Mouse (Mus musculus) myocyte (in vitro differentiated cells): ENCODE data around the gene Meis1. TPM values are rescaled to one million over a fixed set of nuclear protein-coding genes. Genes with fewer than 3 reads are reported as not detected.

Experiments
- H3K27me3 ChIP-seq: one replicate; pipeline ENCODE4 v1.6.1; 2011; ENCODE audit not compliant: control insufficient read depth, insufficient read depth, insufficient read length
- H3K36me3 ChIP-seq: one replicate; pipeline ENCODE4 v1.6.1; 2011; ENCODE audit not compliant: control insufficient read depth, insufficient read depth
- H3K4me2 ChIP-seq: one replicate; pipeline ENCODE4 v1.6.1; 2011; ENCODE audit warnings: low read depth, control low read depth
- H3K4me3 ChIP-seq: one replicate; pipeline ENCODE4 v1.5.1; 2011; ENCODE audit warnings: mild to moderate bottlenecking, control low read depth, moderate library complexity
- H3K79me2 ChIP-seq: one replicate; pipeline ENCODE4 v1.6.1; 2011; ENCODE audit not compliant: control insufficient read depth, insufficient read depth
- H3ac ChIP-seq: one replicate; pipeline ENCODE4 v1.6.1; 2011; ENCODE audit not compliant: control insufficient read depth, insufficient read length
- CEBPB ChIP-seq: IDR thresholded peaks from 2 replicates; pipeline ENCODE4 v1.6.1; 2011; ENCODE audit warnings: mild to moderate bottlenecking, moderate library complexity; ENCODE audit not compliant: poor library complexity, insufficient read depth, severe bottlenecking
- E2F4 ChIP-seq: IDR thresholded peaks from one replicate; pipeline ENCODE4 v1.6.1; 2011; ENCODE audit warnings: mild to moderate bottlenecking, control low read depth, moderate library complexity; ENCODE audit not compliant: insufficient read depth
- MAX ChIP-seq: IDR thresholded peaks from one replicate; pipeline ENCODE4 v1.6.1; 2011; ENCODE audit warnings: low read depth, mild to moderate bottlenecking, control low read depth
- MYOD1 ChIP-seq, 3 experiments: IDR thresholded peaks; one replicate each; pipeline ENCODE4 v1.6.1; 2011; ENCODE audit warnings: control low read depth in 2 of 3, low read depth in 2 of 3, mild to moderate bottlenecking in 2 of 3, moderate library complexity in 1 of 3; ENCODE audit not compliant: insufficient read length in 2 of 3, control insufficient read depth in 1 of 3
- MYOG ChIP-seq, 3 experiments: IDR thresholded peaks; one replicate each; pipeline ENCODE4 v1.6.1; 2011; ENCODE audit warnings: control low read depth in 2 of 3, low read depth in 2 of 3, mild to moderate bottlenecking in 2 of 3; ENCODE audit not compliant: insufficient read length in 2 of 3, control insufficient read depth in 1 of 3, insufficient read depth in 1 of 3
- POLR2A ChIP-seq: IDR thresholded peaks from one replicate; pipeline ENCODE4 v1.6.1; 2011; ENCODE audit warnings: low read depth, mild to moderate bottlenecking, control low read depth, moderate library complexity; ENCODE audit not compliant: insufficient read length
- POLR2AphosphoS2 ChIP-seq: IDR thresholded peaks from one replicate; pipeline ENCODE4 v1.6.1; 2011; ENCODE audit warnings: low read depth, control low read depth; ENCODE audit not compliant: insufficient read length
- REST ChIP-seq: IDR thresholded peaks from one replicate; pipeline ENCODE4 v1.6.1; 2011; ENCODE audit warnings: mild to moderate bottlenecking, control low read depth, moderate library complexity; ENCODE audit not compliant: insufficient read depth, insufficient read length
- SRF ChIP-seq: IDR thresholded peaks from one replicate; pipeline ENCODE4 v1.6.1; 2011; ENCODE audit warnings: low read depth; ENCODE audit not compliant: control insufficient read depth, insufficient read length
- TCF12 ChIP-seq: IDR thresholded peaks from one replicate; pipeline ENCODE4 v1.6.1; 2011; ENCODE audit warnings: mild to moderate bottlenecking, control low read depth; ENCODE audit not compliant: poor library complexity, insufficient read depth, severe bottlenecking
- TCF3 ChIP-seq: IDR thresholded peaks from one replicate; pipeline ENCODE4 v1.6.1; 2011; ENCODE audit warnings: low read depth, control low read depth; ENCODE audit not compliant: insufficient read length
- USF1 ChIP-seq: IDR thresholded peaks from one replicate; pipeline ENCODE4 v1.6.1; 2011; ENCODE audit warnings: low read depth, mild to moderate bottlenecking, control low read depth, moderate library complexity
- polyA plus RNA-seq: library from polyadenylated mRNA; unstranded; fragments of >200 nt; fragmentation: generic; extraction: Trizol; gene quantifications from one replicate; pipeline ENCODE4 v1.2.1, GENCODE M21; 2012; ENCODE audit warnings: missing spikeins

Meis1 gene
- polyA plus RNA-seq, 1 experiment: 7.1 TPM

- no peak overlapping the region for H3K4me3 ChIP-seq
- H3ac ChIP-seq: no peak overlapping the region
- no peaks in the 10 kb centered on the region for H3K27me3 ChIP-seq
- peak overlapping the region; percentile 58 for H3K4me2 ChIP-seq
- H3K36me3 ChIP-seq: no peaks in the 10 kb centered on the region
- no peaks in the 10 kb centered on the region for H3K79me2 ChIP-seq
- TF ChIP-seq CEBPB: peak; percentile 72; the same call in 1 of the 2 replicates
- TF ChIP-seq REST: no peak
- no peak for TF ChIP-seq MYOG (IDR thresholded peaks at IDR 0.05; ENCODE audit: control insufficient read depth in 1 of 3, insufficient read depth in 1 of 3, insufficient read length in 2 of 3, low read depth in 2 of 3)
Measured at GRCm38 (mm10) chr11:18897921-18898646, 120.7 kb downstream of the Meis1 start.

GRCm38 (mm10) chr11:18897250-18897649 lies 121.5 kb downstream of the Meis1 start:
- Histone ChIP-seq H3K4me3 (no peak overlapping the region), H3K4me2 (no peak overlapping the region), H3K79me2 (no peaks in the 10 kb centered on the region), H3K36me3 (no peaks in the 10 kb centered on the region), H3K27me3 (no peaks in the 10 kb centered on the region), H3ac (no peak overlapping the region)
- no peak for TF ChIP-seq MYOD1 (IDR thresholded peaks at IDR 0.05; ENCODE audit: control insufficient read depth in 1 of 3, insufficient read length in 2 of 3, low read depth in 2 of 3)
- no peak for TF ChIP-seq REST
- TF ChIP-seq MYOG (IDR thresholded peaks at IDR 0.05; ENCODE audit: control insufficient read depth in 1 of 3, insufficient read depth in 1 of 3, insufficient read length in 2 of 3, low read depth in 2 of 3): no peak
- no peak for TF ChIP-seq USF1
- no peak for TF ChIP-seq POLR2A
- no peak for TF ChIP-seq TCF3
- no peak for TF ChIP-seq MAX
- no peak for TF ChIP-seq POLR2AphosphoS2
- TF ChIP-seq TCF12: no peak
- no peak for TF ChIP-seq E2F4
- no peak for TF ChIP-seq SRF
- TF ChIP-seq CEBPB: no peak

DNA sequence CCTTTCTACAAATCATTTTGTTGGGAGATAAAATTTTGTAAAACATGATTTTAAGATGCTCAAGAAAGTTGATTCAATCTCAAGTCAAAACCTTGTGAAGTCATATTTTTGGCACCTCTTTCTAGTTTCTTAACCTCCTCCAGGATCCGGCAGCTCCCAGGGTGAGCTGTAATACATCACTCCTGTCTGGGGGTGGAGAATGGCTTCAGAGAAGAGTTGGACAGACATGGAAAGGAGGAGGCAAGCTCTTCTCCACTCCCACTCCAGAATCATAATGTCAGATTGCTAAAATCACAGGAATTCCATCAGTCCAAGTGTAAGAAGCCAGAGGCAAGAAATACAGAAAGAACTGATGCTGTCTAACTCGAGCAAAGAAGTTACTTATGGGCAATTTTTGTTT lies 126.3 kb downstream of the Meis1 start:
- Histone ChIP-seq H3K36me3 (no peaks in the 10 kb centered on the region), H3K4me2 (no peak overlapping the region), H3K79me2 (no peaks in the 10 kb centered on the region), H3K4me3 (no peak overlapping the region), H3K27me3 (no peaks in the 10 kb centered on the region), H3ac (no peak overlapping the region)
- TF ChIP-seq POLR2AphosphoS2: no peak
- no peak for TF ChIP-seq MYOD1 (IDR thresholded peaks at IDR 0.05; ENCODE audit: control insufficient read depth in 1 of 3, insufficient read length in 2 of 3, low read depth in 2 of 3)
- no peak for TF ChIP-seq REST
- no peak for TF ChIP-seq TCF3
- no peak for TF ChIP-seq MYOG (IDR thresholded peaks at IDR 0.05; ENCODE audit: control insufficient read depth in 1 of 3, insufficient read depth in 1 of 3, insufficient read length in 2 of 3, low read depth in 2 of 3)
- TF ChIP-seq POLR2A: no peak
- no peak for TF ChIP-seq TCF12
- TF ChIP-seq E2F4: no peak
- TF ChIP-seq USF1: no peak
- TF ChIP-seq SRF: no peak
- no peak for TF ChIP-seq MAX
- TF ChIP-seq CEBPB: no peak

- H3ac ChIP-seq: no peak overlapping the region
- no peaks in the 10 kb centered on the region for H3K36me3 ChIP-seq
- H3K79me2 ChIP-seq: no peaks in the 10 kb centered on the region
- TF ChIP-seq POLR2AphosphoS2: no peak
- no peak for TF ChIP-seq MAX
- no peak for TF ChIP-seq REST
- TF ChIP-seq E2F4: no peak
- no peak for TF ChIP-seq MYOG (IDR thresholded peaks at IDR 0.05; ENCODE audit: control insufficient read depth in 1 of 3, insufficient read depth in 1 of 3, insufficient read length in 2 of 3, low read depth in 2 of 3)
- TF ChIP-seq CEBPB: no peak
- TF ChIP-seq TCF12: no peak
- TF ChIP-seq TCF3: no peak
- no peak for TF ChIP-seq SRF
- no peak for TF ChIP-seq USF1
- no peak for TF ChIP-seq MYOD1 (IDR thresholded peaks at IDR 0.05; ENCODE audit: control insufficient read depth in 1 of 3, insufficient read length in 2 of 3, low read depth in 2 of 3)
- TF ChIP-seq POLR2A: no peak
- no peak overlapping the region for H3K4me3 ChIP-seq
- no peaks in the 10 kb centered on the region for H3K27me3 ChIP-seq
- H3K4me2 ChIP-seq: no peak overlapping the region
Measured at GRCm38 (mm10) chr11:18889139-18889538, 129.6 kb downstream of the Meis1 start.

DNA sequence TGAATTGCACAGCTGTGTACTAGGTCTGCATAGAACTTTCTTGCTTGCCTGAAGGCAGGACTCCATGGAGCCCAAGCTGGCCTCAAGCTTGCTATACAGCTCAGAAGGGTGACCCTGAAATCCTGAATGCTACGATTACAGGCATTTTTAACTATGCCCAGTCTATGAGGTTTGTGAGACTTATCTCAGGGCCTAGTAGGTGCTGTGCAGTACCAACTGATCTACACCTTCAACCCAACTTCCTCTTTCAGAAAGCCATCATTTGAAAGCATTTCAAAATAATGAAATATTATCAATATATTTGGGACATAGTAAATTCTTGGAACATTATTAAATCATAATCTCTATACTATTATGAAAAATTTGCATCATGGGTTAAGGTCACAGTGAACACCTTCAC lies 130.1 kb downstream of the Meis1 start:
- Histone ChIP-seq H3K4me3 (no peak overlapping the region), H3K4me2 (no peak overlapping the region), H3K36me3 (no peaks in the 10 kb centered on the region), H3K79me2 (no peaks in the 10 kb centered on the region), H3K27me3 (no peaks in the 10 kb centered on the region), H3ac (no peak overlapping the region)
- no peak for TF ChIP-seq POLR2AphosphoS2
- no peak for TF ChIP-seq TCF3
- no peak for TF ChIP-seq MAX
- no peak for TF ChIP-seq USF1
- TF ChIP-seq SRF: no peak
- TF ChIP-seq TCF12: no peak
- TF ChIP-seq CEBPB: no peak
